Mouse (Mus musculus) brain, embryonic 14.5 days (tissue): ENCODE results near the gene Atp5b.

Experiments
- CTCF ChIP-seq: fragments of 200-500 bp; IDR thresholded peaks from 2 replicates; pipeline ENCODE4 v1.5.1; 2012; ENCODE audit warnings: inconsistent platforms, mild to moderate bottlenecking, moderate library complexity, borderline replicate concordance; ENCODE audit not compliant: insufficient read depth, insufficient read length; ENCODE audit errors: extremely low read depth
- POLR2A ChIP-seq: fragments of 200-500 bp; IDR thresholded peaks from 2 replicates; pipeline ENCODE4 v1.6.1; 2012; ENCODE audit warnings: mild to moderate bottlenecking, inconsistent platforms, borderline replicate concordance; ENCODE audit not compliant: poor library complexity, insufficient read depth, insufficient read length, severe bottlenecking; ENCODE audit errors: extremely low read depth

- no peak for TF ChIP-seq POLR2A
- TF ChIP-seq CTCF, result no peak
Observed at GRCm38 (mm10) chr10:128058184-128058583, 24.9 kb upstream of the Atp5b start.
